In the genomic region with DNA sequence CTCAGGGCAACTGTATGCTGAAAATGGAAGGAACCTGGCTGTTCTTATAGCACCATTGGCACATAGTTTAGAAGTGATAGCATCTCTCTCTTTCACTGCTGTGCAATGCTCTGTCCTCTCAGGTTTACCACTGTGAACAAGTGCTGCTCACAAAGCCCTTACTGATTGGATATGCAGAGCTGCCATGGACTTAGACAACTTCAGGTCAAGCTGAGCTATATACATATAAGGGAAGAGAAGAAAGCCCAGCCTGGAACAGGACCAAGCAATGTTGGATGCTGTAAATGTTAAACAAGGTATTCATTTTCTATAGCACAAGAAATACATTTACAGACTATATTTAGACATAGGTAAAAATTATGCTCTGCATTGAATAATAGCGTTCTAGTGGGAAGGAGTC, we compare ENCODE assay signal across 24 mouse cellular contexts. TPM values are rescaled to one million over a fixed set of nuclear protein-coding genes. Genes with fewer than 3 reads are reported as not detected.
DNase-seq lines count a peak whose midpoint lies in the region; ATAC-seq and TF ChIP-seq lines count a peak whose summit lies in the region.
"Had no signal": no experiment of that assay in that cellular context is flagged by ENCODE, and none has a peak within 500 bp of the region (broad histone marks: within the 10 kb centered on the region; RNA-seq: fewer than 3 reads in every experiment).

No protein-coding gene starts in this region.

- H3K9ac ChIP-seq in intestine, embryonic 14.5 days (ENCODE audit: low read length) = no peak overlapping the region
- H3K9ac ChIP-seq in intestine, postnatal 0 days (ENCODE audit: low read depth, low read length) = no peak overlapping the region
- H3K9ac ChIP-seq in intestine, embryonic 15.5 days = no peak overlapping the region
- H3K9ac ChIP-seq in stomach, embryonic 15.5 days = no peak overlapping the region
- H3K9ac ChIP-seq in forebrain, embryonic 16.5 days (replicated peaks; ENCODE audit: low read depth, low read length) = no peak overlapping the region
- H3K9ac ChIP-seq: embryonic facial prominence, embryonic 12.5 days; forebrain, embryonic 13.5 days; forebrain, embryonic 15.5 days had no signal

- H3K27ac ChIP-seq in intestine, embryonic 14.5 days (ENCODE audit: low read depth) = peak overlapping the region; percentile 6; the same call in 1 of the 2 replicates
- no peak overlapping the region for H3K27ac ChIP-seq in intestine, postnatal 0 days (ENCODE audit: low read depth, low read length)
- no peak overlapping the region for H3K27ac ChIP-seq in intestine, embryonic 15.5 days
- H3K27ac ChIP-seq in stomach, embryonic 15.5 days = peak overlapping the region; percentile 4; the same call in 1 of the 2 replicates
- no peak overlapping the region for H3K27ac ChIP-seq in forebrain, embryonic 16.5 days (ENCODE audit: low read length)
- H3K27ac ChIP-seq: embryonic facial prominence, embryonic 10.5 days; embryonic facial prominence, embryonic 12.5 days; forebrain, embryonic 13.5 days; forebrain, embryonic 15.5 days had no signal

- no peaks in the 10 kb centered on the region for H3K36me3 ChIP-seq in intestine, embryonic 14.5 days (ENCODE audit: control insufficient read depth, insufficient read depth, low read length)
- no peaks in the 10 kb centered on the region for H3K36me3 ChIP-seq in intestine, postnatal 0 days (ENCODE audit: control insufficient read depth, insufficient read depth)
- no peaks in the 10 kb centered on the region for H3K36me3 ChIP-seq in intestine, embryonic 15.5 days
- no peaks in the 10 kb centered on the region for H3K36me3 ChIP-seq in stomach, embryonic 15.5 days
- H3K36me3 ChIP-seq in forebrain, embryonic 16.5 days (ENCODE audit: control insufficient read depth, insufficient read depth) = no peaks in the 10 kb centered on the region
- H3K36me3 ChIP-seq: embryonic facial prominence, embryonic 10.5 days; embryonic facial prominence, embryonic 12.5 days; forebrain, embryonic 15.5 days; G1E had no signal

- H3K27me3 ChIP-seq in intestine, embryonic 14.5 days (replicated peaks; ENCODE audit: control insufficient read depth, insufficient read depth, low read length) = no peaks in the 10 kb centered on the region
- H3K27me3 ChIP-seq in intestine, postnatal 0 days (replicated peaks; ENCODE audit: control insufficient read depth, insufficient read depth, low read length) = no peaks in the 10 kb centered on the region
- no peaks in the 10 kb centered on the region for H3K27me3 ChIP-seq in intestine, embryonic 15.5 days (replicated peaks)
- no peaks in the 10 kb centered on the region for H3K27me3 ChIP-seq in stomach, embryonic 15.5 days (replicated peaks)
- H3K27me3 ChIP-seq in forebrain, embryonic 16.5 days (replicated peaks; ENCODE audit: control insufficient read depth, insufficient read depth, low read length) = no peaks in the 10 kb centered on the region
- H3K27me3 ChIP-seq: CH12.LX; embryonic facial prominence, embryonic 12.5 days; forebrain, embryonic 13.5 days; forebrain, embryonic 15.5 days had no signal

- no peak for TF ChIP-seq CTCF in intestine, postnatal 0 days (IDR thresholded peaks at IDR 0.05; ENCODE audit: low read depth)

- no peak for DNase-seq in intestine, embryonic 14.5 days (ENCODE audit: low spot score)
- DNase-seq in adrenal gland, postnatal 4 days (ENCODE audit: low spot score in 2 of 2) = no peak
- DNase-seq: adrenal gland, adult 8-10 months; adrenal gland, postnatal 14 days; adrenal gland, postnatal 36 days; B cell, adult 2 months; cerebellum, adult 11 months; cerebellum, adult 18-20 months; cerebellum, adult 8-10 months; cerebellum, adult 9-11 months; cerebellum, postnatal 14 days had no signal

- ATAC-seq in intestine, embryonic 14.5 days (replicated peaks; ENCODE audit: low FRiP score, low TSS enrichment, low read depth) = no peak
- ATAC-seq in intestine, postnatal 0 days = no peak
- peak; percentile 49; the same call in 1 of the 2 replicates for ATAC-seq in intestine, embryonic 15.5 days
- ATAC-seq in stomach, embryonic 15.5 days (ENCODE audit: insufficient read depth, low FRiP score, low read depth) = peak; percentile 31; the same call in 1 of the 2 replicates
- no peak for ATAC-seq in forebrain, embryonic 16.5 days
- ATAC-seq: activated CD4-positive, CD25-positive, alpha-beta regulatory T cell, adult 4 months; CD4-positive, CD25-positive, alpha-beta regulatory T cell, adult 4 months; forebrain, embryonic 13.5 days; forebrain, embryonic 15.5 days; Patski had no signal

- WGBS in intestine, embryonic 14.5 days = 63% methylated on average over 1 of the region's 1 CpGs
- WGBS in intestine, postnatal 0 days = 78% methylated on average over 1 of the region's 1 CpGs
- whole genome bisulfite sequencing in intestine, embryonic 15.5 days = 89% methylated on average over 1 of the region's 1 CpGs
- 71% methylated on average over 1 of the region's 1 CpGs for WGBS in stomach, embryonic 15.5 days
- 93% methylated on average over 1 of the region's 1 CpGs for WGBS in forebrain, embryonic 16.5 days

- H3K9me3 ChIP-seq in intestine, embryonic 14.5 days (ENCODE audit: control insufficient read depth, low read length) = no peaks in the 10 kb centered on the region
- H3K9me3 ChIP-seq in intestine, postnatal 0 days (ENCODE audit: control insufficient read depth) = no peaks in the 10 kb centered on the region
- no peaks in the 10 kb centered on the region for H3K9me3 ChIP-seq in intestine, embryonic 15.5 days
- no peaks in the 10 kb centered on the region for H3K9me3 ChIP-seq in stomach, embryonic 15.5 days
- H3K9me3 ChIP-seq in forebrain, embryonic 16.5 days (ENCODE audit: control insufficient read depth, low read length) = no peaks in the 10 kb centered on the region
- H3K9me3 ChIP-seq: embryonic facial prominence, embryonic 10.5 days; embryonic facial prominence, embryonic 12.5 days; forebrain, embryonic 13.5 days; forebrain, embryonic 15.5 days; G1E had no signal

- H3K4me3 ChIP-seq in intestine, embryonic 14.5 days (ENCODE audit: low read depth, low read length) = no peak overlapping the region
- no peak overlapping the region for H3K4me3 ChIP-seq in intestine, postnatal 0 days (ENCODE audit: low read depth, low read length)
- H3K4me3 ChIP-seq in intestine, embryonic 15.5 days (replicated peaks) = no peak overlapping the region
- H3K4me3 ChIP-seq in stomach, embryonic 15.5 days (replicated peaks) = no peak overlapping the region
- H3K4me3 ChIP-seq in forebrain, embryonic 16.5 days (replicated peaks; ENCODE audit: low read length) = no peak overlapping the region
- H3K4me3 ChIP-seq: embryonic facial prominence, embryonic 10.5 days; embryonic facial prominence, embryonic 12.5 days; forebrain, embryonic 13.5 days; forebrain, embryonic 15.5 days had no signal

- no peak overlapping the region for H3K4me2 ChIP-seq in intestine, embryonic 14.5 days (ENCODE audit: low read length)
- no peak overlapping the region for H3K4me2 ChIP-seq in intestine, postnatal 0 days (replicated peaks; ENCODE audit: low read depth)
- H3K4me2 ChIP-seq in intestine, embryonic 15.5 days (replicated peaks) = no peak overlapping the region
- no peak overlapping the region for H3K4me2 ChIP-seq in stomach, embryonic 15.5 days
- H3K4me2 ChIP-seq in forebrain, embryonic 16.5 days (ENCODE audit: low read length) = no peak overlapping the region
- H3K4me2 ChIP-seq: embryonic facial prominence, embryonic 12.5 days; forebrain, embryonic 13.5 days; forebrain, embryonic 15.5 days had no signal

- H3K4me1 ChIP-seq in intestine, embryonic 14.5 days (replicated peaks; ENCODE audit: control insufficient read depth, insufficient read depth, low read length) = no peaks in the 10 kb centered on the region
- no peaks in the 10 kb centered on the region for H3K4me1 ChIP-seq in intestine, postnatal 0 days (replicated peaks; ENCODE audit: control insufficient read depth, insufficient read depth, low read length)
- H3K4me1 ChIP-seq in intestine, embryonic 15.5 days (replicated peaks) = no peaks in the 10 kb centered on the region
- H3K4me1 ChIP-seq in stomach, embryonic 15.5 days = no peaks in the 10 kb centered on the region
- no peaks in the 10 kb centered on the region for H3K4me1 ChIP-seq in forebrain, embryonic 16.5 days (replicated peaks; ENCODE audit: control insufficient read depth, insufficient read depth, low read length)
- H3K4me1 ChIP-seq: embryonic facial prominence, embryonic 12.5 days; forebrain, embryonic 13.5 days; forebrain, embryonic 15.5 days had no signal

RNA-seq across cellular contexts. Expression of gene Rgmb, which starts 34.4 kb away (rescaled TPM):
- polyA plus RNA-seq in intestine, embryonic 14.5 days (2014; fragmentation: Nextera tagmentation; extraction: Ambion mirVana) = 54.0 and 56.3 TPM in 2 replicates
- 27.7 and 33.8 TPM in 2 replicates for polyA plus RNA-seq in intestine, postnatal 0 days (2015; fragmentation: Nextera tagmentation; extraction: Ambion mirVana)
- polyA plus RNA-seq in intestine, embryonic 15.5 days (2015; fragmentation: Nextera tagmentation; extraction: Ambion mirVana) = 30.5 and 32.5 TPM in 2 replicates
- polyA plus RNA-seq in stomach, embryonic 15.5 days (2015; fragmentation: Nextera tagmentation; extraction: Ambion mirVana) = 49.6 and 53.1 TPM in 2 replicates
- 10 to 100 TPM; 20.5 to 25.1 TPM for total RNA-seq in adrenal gland, postnatal 4 days (2021)
- 43.0 and 48.7 TPM in 2 replicates for polyA plus RNA-seq in forebrain, embryonic 16.5 days (2015; fragmentation: Nextera tagmentation; extraction: Ambion mirVana)
- polyA plus RNA-seq: G1E had no signal

Comparison
In these comparisons a context has a peak if more than half of its experiments do, and no peak if none do; other contexts are left out.
1. ATAC-seq: peak in intestine, embryonic 15.5 days (single experiment) and stomach, embryonic 15.5 days (single experiment); none in intestine, embryonic 14.5 days (single experiment), intestine, postnatal 0 days (single experiment) and forebrain, embryonic 16.5 days (single experiment).
2. H3K27ac ChIP-seq: peak in intestine, embryonic 14.5 days (single experiment) and stomach, embryonic 15.5 days (single experiment); none in intestine, postnatal 0 days (single experiment), intestine, embryonic 15.5 days (single experiment) and forebrain, embryonic 16.5 days (single experiment).